Mouse (Mus musculus): ENCODE measurements around the gene Olfr988. TPM values are rescaled to one million over a fixed set of nuclear protein-coding genes. Genes with fewer than 3 reads are reported as not detected.
"Not testable (repeated sequence)": the region's sequence is repeated elsewhere in the genome, so short reads cannot be mapped to it uniquely, and the experiment has no call there.

Gene Olfr988
- total RNA-seq (2015) (not detected in 2 replicates), total RNA-seq (2017) (not detected in 2 replicates)

DNA sequence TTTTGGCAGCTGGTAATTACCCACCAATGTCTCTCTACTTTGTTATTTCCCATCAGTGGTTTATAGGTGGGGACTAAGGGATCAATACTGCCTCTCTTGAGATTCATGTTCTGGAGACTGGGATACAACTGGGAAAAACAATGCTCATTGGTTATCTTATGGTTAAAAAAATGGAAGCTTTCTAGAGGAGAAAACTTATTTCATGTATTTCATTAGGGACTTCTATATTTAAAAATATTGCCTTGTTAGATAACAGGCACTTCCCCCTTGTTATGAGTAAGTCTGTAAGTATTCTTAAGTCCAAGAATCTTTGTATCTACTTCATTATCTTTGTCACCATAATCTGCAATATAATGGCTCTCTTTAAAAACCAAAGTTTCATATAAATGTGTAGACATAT, at the start of gene Olfr988:
Gene Olfr988 (minus strand): TSS at position 101 of the 400 bp plus-strand sequence.
- ATAC-seq (replicated peaks; ENCODE audit: poor library complexity), result not testable (repeated sequence)

- ATAC-seq (replicated peaks; ENCODE audit: poor library complexity), result no peak
Measured at GRCm38 (mm10) chr2:85409369-85409768, 46.3 kb upstream of the Olfr988 start, which contains the start of gene Olfr992. TSS of gene Olfr992 (minus strand) at chr2:85409469.

GRCm38 (mm10) chr2:85339972-85340371, 23.1 kb downstream of the Olfr988 start:
- ATAC-seq (replicated peaks; ENCODE audit: poor library complexity), result no peak

DNA sequence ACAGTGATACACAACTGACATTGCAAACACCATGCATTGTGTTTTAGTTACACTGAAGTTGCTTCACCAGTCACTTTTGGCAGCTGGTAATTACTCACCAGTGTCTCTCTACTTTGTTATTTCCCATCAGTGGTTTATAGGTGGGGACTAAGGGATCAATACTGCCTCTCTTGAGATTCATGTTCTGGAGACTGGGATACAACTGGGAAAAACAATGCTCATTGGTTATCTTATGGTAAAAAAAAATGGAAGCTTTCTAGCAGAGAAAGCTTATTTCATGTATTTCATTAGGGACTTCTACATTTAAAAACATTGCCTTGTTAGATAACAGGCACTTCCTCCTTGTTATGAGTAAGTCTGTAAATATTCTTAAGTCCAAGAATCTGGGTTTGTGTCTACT, 23.8 kb downstream of the Olfr988 start, which contains the start of gene Olfr987:
Gene Olfr987 (minus strand): TSS at position 101 of the 400 bp plus-strand sequence.
- ATAC-seq (replicated peaks; ENCODE audit: poor library complexity), result not testable (repeated sequence)

DNA sequence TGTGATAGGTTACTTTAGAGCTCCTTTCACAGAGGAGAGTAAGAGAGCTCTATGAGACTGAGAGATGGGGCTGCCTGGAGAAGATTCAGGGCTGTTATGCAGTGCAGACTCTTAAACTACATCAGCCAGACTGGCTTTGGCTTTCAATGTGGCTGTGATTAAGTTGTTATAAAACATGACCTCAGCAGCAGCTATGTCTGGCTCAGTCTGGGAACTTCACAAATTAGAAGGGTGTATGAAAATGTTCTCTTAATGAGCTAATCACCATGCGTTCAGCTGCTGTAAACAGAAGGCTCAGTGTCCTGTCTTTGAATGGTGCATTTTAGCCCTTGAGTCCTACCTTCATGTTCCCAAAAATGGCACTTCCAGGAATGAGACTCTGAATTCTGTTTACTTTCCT, 43.9 kb downstream of the Olfr988 start:
- no peak for ATAC-seq (replicated peaks; ENCODE audit: poor library complexity)

Other genes with a start within 250 kb of the Olfr988 start
- 0.02 and 0.05 TPM in 2 replicates for gene Aplnr, start 227.0 kb downstream of the Olfr988 start, total RNA-seq (2015)
- gene Aplnr, start 227.0 kb downstream of the Olfr988 start, total RNA-seq (2017), result 0.12 TPM in 1 of 2 replicates, not detected in the other
- not detected in 2 replicates for gene Lrrc55, start 166.0 kb downstream of the Olfr988 start, total RNA-seq (2015)
- gene Lrrc55, start 166.0 kb downstream of the Olfr988 start, total RNA-seq (2017), result not detected in 2 replicates
- not detected in 2 replicates for gene Olfr987, start 23.9 kb downstream of the Olfr988 start, total RNA-seq (2015)
- gene Olfr987, start 23.9 kb downstream of the Olfr988 start, total RNA-seq (2017), result not detected in 2 replicates
- not detected in 2 replicates for gene Olfr992, start 46.2 kb upstream of the Olfr988 start, total RNA-seq (2015)
- not detected in 2 replicates for gene Olfr992, start 46.2 kb upstream of the Olfr988 start, total RNA-seq (2017)
- not detected in 2 replicates for gene Olfr993, start 51.6 kb upstream of the Olfr988 start, total RNA-seq (2015)
- not detected in 2 replicates for gene Olfr993, start 51.6 kb upstream of the Olfr988 start, total RNA-seq (2017)
- not detected in 2 replicates for gene Olfr994, start 73.2 kb upstream of the Olfr988 start, total RNA-seq (2015)
- not detected in 2 replicates for gene Olfr994, start 73.2 kb upstream of the Olfr988 start, total RNA-seq (2017)
- gene Olfr995, start 80.4 kb upstream of the Olfr988 start, total RNA-seq (2015), result not detected in 2 replicates
- gene Olfr995, start 80.4 kb upstream of the Olfr988 start, total RNA-seq (2017), result not detected in 2 replicates
- not detected in 2 replicates for gene 4833423E24Rik, start 155.8 kb upstream of the Olfr988 start, total RNA-seq (2015)
- not detected in 2 replicates for gene 4833423E24Rik, start 155.8 kb upstream of the Olfr988 start, total RNA-seq (2017)
- not detected in 2 replicates for gene Olfr996, start 216.0 kb upstream of the Olfr988 start, total RNA-seq (2015)
- not detected in 2 replicates for gene Olfr996, start 216.0 kb upstream of the Olfr988 start, total RNA-seq (2017)
- not detected in 2 replicates for gene Olfr998, start 225.7 kb upstream of the Olfr988 start, total RNA-seq (2015)
- gene Olfr998, start 225.7 kb upstream of the Olfr988 start, total RNA-seq (2017), result not detected in 2 replicates
- gene Olfr1000, start 248.7 kb upstream of the Olfr988 start, total RNA-seq (2015), result not detected in 2 replicates
- gene Olfr1000, start 248.7 kb upstream of the Olfr988 start, total RNA-seq (2017), result not detected in 2 replicates

All from megakaryocyte progenitor cell, adult 5-6 weeks (primary cell).